Mouse (Mus musculus): ENCODE measurements around the gene Abraxas2.

Gene Abraxas2

GRCm38 (mm10) chr7:132853361-132853760 lies 5.7 kb upstream of the Abraxas2 start:
- CTCF ChIA-PET: no interaction called here

GRCm38 (mm10) chr7:132853946-132854345 lies 5.1 kb upstream of the Abraxas2 start:
- CTCF ChIA-PET: interaction anchor here (0.6 to 0.7 kb wide), 2 partner anchors 311 to 1440 kb away, joined by 3 to 8 read pairs; no protein-coding TSS in a partner anchor

- CTCF ChIA-PET: no interaction called here
Measured at GRCm38 (mm10) chr7:132856083-132856482, 2.9 kb upstream of the Abraxas2 start.

DNA sequence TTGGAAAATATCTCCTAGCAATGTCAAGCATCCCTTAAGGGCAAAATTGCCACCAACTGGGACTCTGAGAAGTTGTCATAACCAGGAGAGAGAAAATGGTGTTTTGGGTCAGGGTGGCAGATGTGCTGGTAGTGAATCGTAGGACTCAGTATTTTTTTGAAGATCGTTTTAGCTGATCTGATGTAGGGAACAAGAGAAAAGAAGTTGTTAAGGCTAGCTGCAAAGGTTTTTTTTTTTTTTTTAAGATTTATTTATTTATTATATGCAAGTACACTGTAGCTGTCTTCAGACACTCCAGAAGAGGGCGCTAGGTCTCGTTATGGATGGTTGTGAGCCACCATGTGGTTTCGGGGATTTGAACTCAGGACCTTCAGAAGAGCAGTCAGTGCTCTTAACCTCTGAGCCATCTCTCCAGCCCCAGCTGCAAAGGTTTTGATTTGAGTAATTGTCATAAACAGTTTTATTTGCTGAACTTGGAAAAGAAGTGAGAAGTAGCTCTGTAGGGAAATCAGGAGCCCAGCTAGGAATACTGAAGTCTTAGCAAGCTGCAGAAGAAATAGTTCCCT lies 899 bp upstream of the Abraxas2 start:
- CTCF ChIA-PET: no interaction called here

DNA sequence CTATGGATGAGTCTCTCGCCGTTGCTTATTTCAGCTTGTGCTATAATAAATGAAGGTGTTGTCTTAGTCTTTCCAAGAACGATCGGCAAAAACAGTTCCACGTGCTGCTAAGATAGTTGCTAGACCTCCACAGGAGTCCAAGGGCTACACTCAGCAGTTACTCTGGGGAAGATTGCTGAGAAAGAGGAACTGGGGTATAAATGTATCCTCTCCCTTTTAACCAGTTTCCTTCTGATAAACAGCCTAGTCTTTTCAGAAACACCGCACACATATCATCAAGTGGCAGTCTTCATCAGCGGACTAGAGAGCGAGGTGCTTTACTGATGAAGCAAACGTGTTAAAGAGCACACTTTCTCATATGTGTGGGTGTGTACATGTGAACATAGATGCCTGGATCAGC lies 7.3 kb downstream of the Abraxas2 start:
- CTCF ChIA-PET: no interaction called here

GRCm38 (mm10) chr7:132873043-132873442 lies 14.0 kb downstream of the Abraxas2 start:
- CTCF ChIA-PET: no interaction called here

DNA sequence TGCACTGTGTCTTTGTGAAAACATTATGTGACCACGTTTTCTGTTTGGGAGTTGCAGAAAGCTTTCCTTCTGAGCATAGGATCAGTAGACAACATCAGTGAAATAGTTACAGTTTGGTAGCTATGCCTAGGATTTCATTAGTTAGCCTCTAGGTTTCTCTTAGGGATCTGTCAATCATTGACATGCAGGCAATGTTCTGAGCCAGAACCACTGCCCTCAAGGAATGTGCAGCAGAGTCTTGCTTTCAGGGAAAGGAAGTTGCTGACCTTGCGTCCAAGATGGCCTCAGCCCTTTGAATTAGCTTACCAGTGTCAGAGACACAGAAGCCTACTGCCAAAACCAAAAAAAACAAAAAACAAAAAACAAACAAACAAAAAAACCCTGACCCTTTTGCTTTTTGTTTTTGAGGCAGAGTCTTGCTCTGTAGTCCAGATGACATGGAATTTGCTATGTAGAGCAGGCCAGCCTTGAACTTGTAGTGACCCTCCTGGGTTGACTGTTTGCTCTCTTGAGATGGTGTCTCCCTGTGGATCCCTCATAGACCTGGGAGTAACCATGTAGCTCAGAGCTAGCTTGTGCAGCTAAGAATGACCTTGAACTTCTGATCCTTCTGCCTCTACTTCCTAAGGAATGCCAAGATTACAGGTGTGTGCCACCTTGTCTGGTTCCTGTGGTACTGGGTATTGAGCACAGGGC lies 16.5 kb downstream of the Abraxas2 start:
- CTCF ChIA-PET: no interaction called here

- CTCF ChIA-PET: no interaction called here
Measured at GRCm38 (mm10) chr7:132880276-132880675, 21.3 kb downstream of the Abraxas2 start.

GRCm38 (mm10) chr7:132882343-132882742 lies 23.3 kb downstream of the Abraxas2 start:
- CTCF ChIA-PET: interaction anchor here (0.7 to 1.4 kb wide), 2 partner anchors 31 to 227 kb away, joined by 3 read pairs; no protein-coding TSS in a partner anchor

- CTCF ChIA-PET: no interaction called here
Measured at GRCm38 (mm10) chr7:132884031-132884430, 25.0 kb downstream of the Abraxas2 start.

DNA sequence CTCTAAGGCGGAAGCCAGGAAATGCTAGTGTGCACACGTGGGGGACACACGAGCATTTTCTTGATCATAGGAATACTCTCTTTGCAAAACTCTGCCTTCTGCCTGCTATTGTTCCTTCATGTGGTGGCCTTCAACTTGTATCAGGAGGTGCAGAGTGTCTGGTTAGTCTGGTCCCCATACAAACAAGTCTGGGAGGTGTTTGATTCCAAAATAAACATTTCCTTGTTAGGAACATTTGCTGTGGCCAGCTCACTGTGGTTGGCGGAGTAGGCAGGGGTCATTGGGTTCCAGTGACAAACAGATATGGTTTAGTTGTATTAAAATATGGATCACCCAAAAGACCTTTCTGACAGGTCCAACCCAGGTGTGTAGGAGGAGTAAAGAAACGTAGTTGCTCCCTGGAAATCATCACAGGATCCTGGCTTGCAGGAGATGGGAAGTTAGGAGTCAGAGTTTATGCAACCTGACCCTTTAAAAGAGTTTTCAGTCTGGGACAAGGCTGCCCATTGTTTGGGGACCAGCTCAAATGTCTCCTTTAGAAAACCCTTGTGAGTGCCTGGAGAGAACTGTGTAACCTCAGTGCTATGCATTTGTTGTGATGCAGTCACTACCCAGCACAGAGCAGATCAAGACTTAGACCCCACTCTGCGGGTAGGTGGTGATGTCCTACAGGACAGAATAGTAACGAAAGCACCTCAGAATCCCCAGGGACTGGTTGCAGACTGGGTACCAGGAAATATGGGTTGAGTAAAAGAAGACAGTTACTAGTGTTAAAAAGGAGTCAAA lies 28.2 kb downstream of the Abraxas2 start:
- CTCF ChIA-PET: interaction anchor here (0.6 kb wide), 1 partner anchor 14 kb away, joined by 3 read pairs; no protein-coding TSS in a partner anchor

DNA sequence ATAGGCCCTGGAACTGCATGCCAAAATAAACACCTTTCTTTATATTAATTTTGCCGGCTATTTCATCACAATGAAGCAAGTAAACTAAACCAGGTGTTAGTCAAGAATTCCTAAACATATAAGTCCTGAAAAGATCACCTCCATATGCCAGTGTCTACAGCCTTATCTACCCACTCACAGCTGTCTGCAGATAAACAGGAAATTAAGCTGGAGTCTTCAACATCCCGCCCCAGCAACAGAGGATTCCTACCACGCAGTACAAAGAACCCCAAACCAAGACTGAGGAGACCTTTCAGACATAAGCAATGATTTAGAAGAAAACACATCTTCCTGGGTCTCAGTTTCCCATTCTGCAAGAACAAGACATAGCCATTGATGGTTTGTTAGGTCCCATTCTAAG lies 29.0 kb downstream of the Abraxas2 start:
- CTCF ChIA-PET: no interaction called here

- CTCF ChIA-PET: no interaction called here
Measured at GRCm38 (mm10) chr7:132888518-132889249, 29.7 kb downstream of the Abraxas2 start.

GRCm38 (mm10) chr7:132889691-132890090 lies 30.7 kb downstream of the Abraxas2 start:
- CTCF ChIA-PET: no interaction called here

DNA sequence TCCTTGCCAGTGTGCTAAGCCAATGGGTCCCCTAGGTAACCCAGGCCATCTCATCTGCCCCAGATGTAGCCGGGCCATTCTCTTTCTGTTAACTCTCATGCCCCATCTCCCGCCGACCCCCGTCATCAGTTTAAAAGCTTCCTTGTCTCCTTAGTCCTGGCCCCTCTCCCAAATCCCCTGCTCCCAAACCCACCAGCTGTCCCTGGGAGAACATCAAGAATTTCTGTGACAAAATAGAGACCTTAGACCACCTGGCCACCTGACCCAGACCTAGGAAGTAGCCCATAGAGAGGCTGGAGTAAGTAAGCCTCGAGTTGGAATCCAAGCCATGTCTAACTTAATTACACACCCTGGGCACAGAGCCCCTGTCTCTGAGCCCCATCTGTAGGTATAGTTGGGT lies 31.2 kb downstream of the Abraxas2 start:
- CTCF ChIA-PET: no interaction called here

GRCm38 (mm10) chr7:132891561-132892310 lies 32.7 kb downstream of the Abraxas2 start:
- CTCF ChIA-PET: no interaction called here

- CTCF ChIA-PET: no interaction called here
Measured at GRCm38 (mm10) chr7:132892311-132892661, 33.3 kb downstream of the Abraxas2 start.

- CTCF ChIA-PET: no interaction called here
Measured at GRCm38 (mm10) chr7:132892806-132893205, 33.8 kb downstream of the Abraxas2 start.

GRCm38 (mm10) chr7:132893336-132893735 lies 34.3 kb downstream of the Abraxas2 start:
- CTCF ChIA-PET: no interaction called here

DNA sequence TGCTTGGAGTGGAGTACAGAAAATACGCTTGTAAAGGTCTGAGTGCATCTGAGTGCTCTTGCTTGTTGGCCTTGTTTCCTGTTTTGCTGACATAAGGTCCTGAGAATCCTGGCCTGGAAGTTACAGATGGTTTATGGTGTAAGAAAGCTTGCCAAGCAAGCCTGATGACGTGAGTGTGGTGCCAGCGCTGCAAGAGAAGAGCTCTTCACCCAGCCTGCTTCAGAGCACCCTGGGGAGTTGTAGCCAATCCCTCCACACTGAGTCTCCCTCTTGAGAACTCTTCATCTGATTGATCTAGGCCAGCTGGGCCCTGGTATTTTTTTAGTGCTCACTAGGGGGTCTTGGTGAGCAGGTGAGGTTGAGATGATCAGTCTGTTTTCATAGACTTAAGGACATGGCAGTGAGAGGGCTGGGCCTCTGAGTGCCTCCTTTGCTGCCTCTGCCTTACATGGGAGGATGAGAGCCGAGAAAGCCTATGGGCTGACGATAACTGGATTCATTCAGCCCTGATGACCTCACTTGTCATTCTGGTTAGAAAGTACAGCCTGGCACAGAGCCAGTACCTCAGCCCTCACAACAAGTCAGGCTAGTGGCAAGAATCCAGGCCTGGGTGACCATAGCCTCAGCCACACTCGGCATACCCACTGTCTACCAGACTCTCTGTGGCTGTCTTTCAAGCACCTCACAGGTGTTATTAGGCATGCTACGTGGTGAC lies 36.0 kb downstream of the Abraxas2 start:
- CTCF ChIA-PET: no interaction called here
